Mouse (Mus musculus) midbrain, embryonic 13.5 days (tissue): ENCODE measurements around the gene Gabra3. TPM values are rescaled to one million over a fixed set of nuclear protein-coding genes. Genes with fewer than 3 reads are reported as not detected.

Experiments
- ATAC-seq: fragments of 200-750 bp; cut with Nextera tagmentation; 2 replicates; pipeline ENCODE4 v1.8.0; 2017; ENCODE audit warnings: mild to moderate bottlenecking, moderate TSS enrichment, moderate library complexity
- H3K27ac ChIP-seq: fragments of 300-500 bp; sonication (generic); 2 replicates; pipeline ENCODE4 v1.5.1; 2015; ENCODE audit warnings: inconsistent platforms, mild to moderate bottlenecking, moderate library complexity
- H3K27me3 ChIP-seq: fragments of 300-500 bp; sonication (generic); 2 replicates; pipeline ENCODE4 v1.6.1; 2015; ENCODE audit warnings: mild to moderate bottlenecking, inconsistent platforms
- H3K36me3 ChIP-seq: fragments of 300-500 bp; sonication (generic); 2 replicates; pipeline ENCODE4 v1.6.1; 2015; ENCODE audit warnings: mild to moderate bottlenecking, inconsistent platforms
- H3K4me1 ChIP-seq: fragments of 300-500 bp; sonication (generic); replicated peaks from 2 replicates; pipeline ENCODE4 v1.6.1; 2015; ENCODE audit warnings: inconsistent platforms
- H3K4me2 ChIP-seq: fragments of 300-500 bp; sonication (generic); replicated peaks from 2 replicates; pipeline ENCODE4 v1.6.1; 2015; ENCODE audit warnings: moderate library complexity, mild to moderate bottlenecking, inconsistent platforms
- H3K4me3 ChIP-seq: fragments of 300-500 bp; sonication (generic); replicated peaks from 2 replicates; pipeline ENCODE4 v1.5.1; 2015; ENCODE audit warnings: mild to moderate bottlenecking, inconsistent platforms
- H3K9ac ChIP-seq: fragments of 300-500 bp; sonication (generic); replicated peaks from 2 replicates; pipeline ENCODE4 v1.6.1; 2015; ENCODE audit warnings: mild to moderate bottlenecking, inconsistent platforms
- H3K9me3 ChIP-seq: fragments of 300-500 bp; sonication (generic); 2 replicates; pipeline ENCODE4 v1.6.1; 2016; ENCODE audit warnings: mild to moderate bottlenecking, inconsistent platforms
- WGBS: fragments of 180-500 bp; shearing (Covaris S2); methylation state at CpG from one replicate; pipeline ENCODE4 v1.1.7; 2015; 5-methylcytosine and 5-hydroxymethylcytosine counted together
- microRNA counts: library from miRNA; unstranded; fragments of <30 nt; microRNA quantifications from one replicate; lab custom pipeline; 2016
- microRNA-seq: library from miRNA; unstranded; fragments of <30 nt; microRNA quantifications from one replicate; pipeline ENCODE4, GENCODE M21; 2016
- polyA plus RNA-seq: library from polyadenylated mRNA; unstranded; fragments of >200 nt; fragmentation: Nextera tagmentation; extraction: Ambion mirVana; gene quantifications from 2 replicates; pipeline ENCODE4 v1.2.1, GENCODE M21; 2015

The Gabra3 gene
- polyA plus RNA-seq: 18.7 and 20.1 TPM in 2 replicates

- Histone ChIP-seq H3K9me3 (no peaks in the 10 kb centered on the region), H3K4me3 (peak within 1 kb of the TSS; percentile 47), H3K9ac (peak within 1 kb of the TSS; percentile 63), H3K4me2 (peak within 1 kb of the TSS; percentile 56), H3K27ac (peak within 1 kb of the TSS; percentile 65; the same call in 1 of the 2 replicates), H3K36me3 (no peaks in the 10 kb centered on the region), H3K4me1 (no peaks in the 10 kb centered on the region), H3K27me3 (no peaks in the 10 kb centered on the region)
- peak; percentile 90 for ATAC-seq
- 9% methylated on average over 4 of the region's 4 CpGs for WGBS
These were observed at the start of gene Gabra3 for GRCm38 (mm10) chrX:72656230-72656898. TSS of gene Gabra3 (minus strand) at chrX:72656848.

- no peaks in the 10 kb centered on the region for H3K27me3 ChIP-seq
- peak; percentile 91 for ATAC-seq
- H3K4me3 ChIP-seq: peak overlapping the region; percentile 47
- 15% methylated on average over 10 of the region's 11 CpGs for WGBS
- H3K9ac ChIP-seq: peak overlapping the region; percentile 63
- H3K4me2 ChIP-seq: peak overlapping the region; percentile 56
- peak overlapping the region; percentile 65; the same call in 1 of the 2 replicates for H3K27ac ChIP-seq
- H3K36me3 ChIP-seq: no peaks in the 10 kb centered on the region
- no peaks in the 10 kb centered on the region for H3K9me3 ChIP-seq
- H3K4me1 ChIP-seq: no peaks in the 10 kb centered on the region
These were observed 859 bp downstream of the Gabra3 start for GRCm38 (mm10) chrX:72655789-72656188.

- Histone ChIP-seq H3K36me3 (no peaks in the 10 kb centered on the region), H3K27me3 (no peaks in the 10 kb centered on the region), H3K9ac (peak overlapping the region; percentile 63), H3K9me3 (no peaks in the 10 kb centered on the region), H3K4me3 (peak overlapping the region; percentile 47), H3K4me2 (peak overlapping the region; percentile 56), H3K27ac (peak overlapping the region; percentile 65; the same call in 1 of the 2 replicates), H3K4me1 (no peaks in the 10 kb centered on the region)
- WGBS: 31% methylated on average over 5 of the region's 5 CpGs
- peak; percentile 82 for ATAC-seq
These were observed 1.3 kb downstream of the Gabra3 start for GRCm38 (mm10) chrX:72655381-72655780.

GRCm38 (mm10) chrX:72650688-72651087, 6.0 kb downstream of the Gabra3 start:
- 71% methylated on average over 3 of the region's 3 CpGs for WGBS
- H3K9me3 ChIP-seq: no peaks in the 10 kb centered on the region
- no peaks in the 10 kb centered on the region for H3K36me3 ChIP-seq
- no peak overlapping the region for H3K4me2 ChIP-seq
- no peak overlapping the region for H3K4me3 ChIP-seq
- no peak for ATAC-seq
- no peaks in the 10 kb centered on the region for H3K4me1 ChIP-seq
- H3K9ac ChIP-seq: no peak overlapping the region
- H3K27me3 ChIP-seq: no peaks in the 10 kb centered on the region
- no peak overlapping the region for H3K27ac ChIP-seq

GRCm38 (mm10) chrX:72644691-72645090, 12.0 kb downstream of the Gabra3 start:
- Histone ChIP-seq H3K4me1 (no peaks in the 10 kb centered on the region), H3K4me3 (no peak overlapping the region), H3K27ac (no peak overlapping the region), H3K4me2 (no peak overlapping the region), H3K36me3 (no peaks in the 10 kb centered on the region), H3K9me3 (no peaks in the 10 kb centered on the region), H3K27me3 (no peaks in the 10 kb centered on the region), H3K9ac (no peak overlapping the region)
- ATAC-seq: no peak
- 68% methylated on average over 2 of the region's 2 CpGs for WGBS

GRCm38 (mm10) chrX:72497284-72497683, 159.4 kb downstream of the Gabra3 start:
- no peak overlapping the region for H3K9ac ChIP-seq
- H3K36me3 ChIP-seq: no peaks in the 10 kb centered on the region
- H3K4me2 ChIP-seq: no peak overlapping the region
- H3K27me3 ChIP-seq: no peaks in the 10 kb centered on the region
- ATAC-seq: no peak
- WGBS: 81% methylated on average over 5 of the region's 5 CpGs
- no peak overlapping the region for H3K27ac ChIP-seq
- H3K4me3 ChIP-seq: no peak overlapping the region
- H3K9me3 ChIP-seq: no peaks in the 10 kb centered on the region
- H3K4me1 ChIP-seq: no peaks in the 10 kb centered on the region

- Histone ChIP-seq H3K9me3 (no peaks in the 10 kb centered on the region), H3K36me3 (no peaks in the 10 kb centered on the region), H3K4me2 (no peak overlapping the region), H3K27ac (no peak overlapping the region), H3K9ac (no peak overlapping the region), H3K27me3 (no peaks in the 10 kb centered on the region), H3K4me3 (no peak overlapping the region), H3K4me1 (no peaks in the 10 kb centered on the region)
- ATAC-seq: no peak
- 95% methylated on average over 2 of the region's 2 CpGs for WGBS
These were observed 166.8 kb downstream of the Gabra3 start for GRCm38 (mm10) chrX:72489806-72490205.

- no peak for ATAC-seq
- H3K4me2 ChIP-seq: no peak within 1 kb of the TSS
- H3K9ac ChIP-seq: no peak within 1 kb of the TSS
- H3K27me3 ChIP-seq: no peaks in the 10 kb centered on the region
- H3K36me3 ChIP-seq: no peaks in the 10 kb centered on the region
- no peaks in the 10 kb centered on the region for H3K4me1 ChIP-seq
- WGBS: 87% methylated on average over 6 of the region's 6 CpGs
- H3K27ac ChIP-seq: no peak within 1 kb of the TSS
- H3K9me3 ChIP-seq: no peaks in the 10 kb centered on the region
- H3K4me3 ChIP-seq: no peak within 1 kb of the TSS
These were observed 269.9 kb downstream of the Gabra3 start, which contains the start of gene Magea10 for GRCm38 (mm10) chrX:72386758-72387157. TSS of gene Magea10 (minus strand) at chrX:72386858.

MicroRNAs within 50 kb of the gene (microRNA counts, 519-probe panel; counts per million panel counts)
- 110 counts per million, percentile 56 among the panel's probes with 10 or more counts for microRNA mmu-miR-105 (lab: Ali Mortazavi, UCI)
- 110 counts per million, percentile 56 among the panel's probes with 10 or more counts for microRNA mmu-miR-767 (lab: Ali Mortazavi, UCI)

Small RNA genes lying within 50 kb of the gene (microRNA-seq; reads per million reads assigned to microRNA genes)
- not detected for gene Mir105
- not detected for gene Mir767

Other genes starting within 250 kb of the Gabra3 start
- 2.2 and 2.7 TPM in 2 replicates for gene Gabrq, start 168.3 kb upstream of the Gabra3 start, polyA plus RNA-seq